Comparison of ENCODE assay signal across 15 mouse cellular contexts in genomic region chr6:40076670-40077313, GRCm38 (mm10).
"Had no signal": no experiment of that assay in that cellular context is flagged by ENCODE, and none has a peak within 500 bp of the region (broad histone marks: within the 10 kb centered on the region; RNA-seq: fewer than 3 reads in every experiment).

No protein-coding gene starts in this region.

- DNase-seq: kidney, postnatal 4 days; layer of hippocampus, adult 9-11 months; liver, postnatal 0 days; lung, postnatal 14 days; right cerebral cortex, adult 18-20 months; right cerebral cortex, postnatal 14 days; right cerebral cortex, postnatal 4 days; thymus, postnatal 25 days had no signal

- H3K9ac ChIP-seq: liver, embryonic 14.5 days; liver, postnatal 0 days; lung, embryonic 14.5 days had no signal

- H3K27ac ChIP-seq: hindbrain, postnatal 0 days; liver, embryonic 14.5 days; stomach, postnatal 0 days had no signal

- ATAC-seq: hindbrain, postnatal 0 days; inflammation-experienced regulatory T-cells, adult 6 months; intestine, embryonic 16.5 days; liver, postnatal 0 days had no signal

- H3K4me2 ChIP-seq: liver, embryonic 11.5 days; lung, embryonic 14.5 days had no signal
